Mouse (Mus musculus) heart, postnatal 0 days (tissue): Measurements from ENCODE around the gene Sept6. TPM values are rescaled to one million over a fixed set of nuclear protein-coding genes. Genes with fewer than 3 reads are reported as not detected.

Experiments used
- ATAC-seq: fragments of 200-750 bp; cut with Nextera tagmentation; 2 replicates; pipeline ENCODE4 v1.8.0; 2017; ENCODE audit warnings: low read depth, moderate number of reproducible peaks, moderate library complexity; ENCODE audit not compliant: insufficient read depth
- DNase-seq: peaks from one replicate; pipeline ENCODE4 v3.0.0-alpha.2; 2016; ENCODE audit warnings: low spot score
- H3K27ac ChIP-seq: fragments of 300-500 bp; sonication (generic); 2 replicates; pipeline ENCODE4 v1.5.1; 2014; ENCODE audit warnings: low read depth, mild to moderate bottlenecking
- H3K27me3 ChIP-seq: fragments of 300-500 bp; sonication (generic); 2 replicates; pipeline ENCODE4 v1.6.1; 2014; ENCODE audit warnings: low read length, mixed read lengths; ENCODE audit not compliant: control insufficient read depth, insufficient read depth
- H3K36me3 ChIP-seq: fragments of 300-500 bp; sonication (generic); replicated peaks from 2 replicates; pipeline ENCODE4 v1.6.1; 2014; ENCODE audit warnings: low read length, mixed read lengths; ENCODE audit not compliant: control insufficient read depth, insufficient read depth
- H3K4me1 ChIP-seq: fragments of 300-500 bp; sonication (generic); 2 replicates; pipeline ENCODE4 v1.6.1; 2014; ENCODE audit warnings: antibody characterized with exemption; ENCODE audit not compliant: control insufficient read depth, insufficient read depth
- H3K4me2 ChIP-seq: fragments of 300-500 bp; sonication (generic); 2 replicates; pipeline ENCODE4 v1.6.1; 2014; ENCODE audit warnings: low read depth, mild to moderate bottlenecking, low read length, moderate library complexity
- H3K4me3 ChIP-seq: fragments of 300-500 bp; sonication (generic); 2 replicates; pipeline ENCODE4 v1.5.1; 2014; ENCODE audit warnings: low read depth, low read length
- H3K9ac ChIP-seq: fragments of 300-500 bp; sonication (generic); replicated peaks from 2 replicates; pipeline ENCODE4 v1.6.1; 2014; ENCODE audit warnings: low read depth, low read length, mixed read lengths
- H3K9me3 ChIP-seq: fragments of 300-500 bp; sonication (generic); replicated peaks from 2 replicates; pipeline ENCODE4 v1.6.1; 2016; ENCODE audit warnings: low read length; ENCODE audit not compliant: control insufficient read depth
- CTCF ChIP-seq: IDR thresholded peaks from 2 replicates; pipeline ENCODE4 v1.5.1; 2016; ENCODE audit warnings: antibody characterized with exemption, control low read depth, low read depth
- EP300 ChIP-seq: IDR thresholded peaks from 2 replicates; pipeline ENCODE4 v1.6.1; 2016; ENCODE audit warnings: antibody characterized with exemption, low read depth
- WGBS: fragments of 180-500 bp; shearing (Covaris S2); extraction: QIAGEN DNeasy Blood & Tissue Kit; methylation state at CpG from one replicate; pipeline ENCODE4 v1.1.7; 2014; 5-methylcytosine and 5-hydroxymethylcytosine counted together
- polyA plus RNA-seq: library from polyadenylated mRNA; unstranded; fragments of >200 nt; fragmentation: Nextera tagmentation; extraction: Ambion mirVana; gene quantifications from 2 replicates; pipeline ENCODE4 v1.2.1, GENCODE M21; 2015
- total RNA-seq: library from RNA; depleted of rRNA; stranded (reverse); fragments of >200 nt; gene quantifications from 2 replicates; pipeline ENCODE4 v1.2.3, GENCODE M21; 2014; ENCODE audit warnings: low replicate concordance

The Sept6 gene
- total and polyA plus RNA-seq, 2 experiments from 2014 or later = 22.3 to 73.5 TPM

- Histone ChIP-seq H3K4me2 (no peak overlapping the region), H3K36me3 (no peaks in the 10 kb centered on the region), H3K4me1 (peaks cover 3% of the 10 kb centered on the region; the same call in 1 of the 2 replicates), H3K27me3 (no peaks in the 10 kb centered on the region), H3K9ac (no peak overlapping the region), H3K9me3 (no peaks in the 10 kb centered on the region), H3K4me3 (no peak overlapping the region), H3K27ac (no peak overlapping the region)
- no peak for TF ChIP-seq EP300
- TF ChIP-seq CTCF = no peak
- WGBS = 51% methylated on average over 4 of the region's 4 CpGs
- DNase-seq (no peak), ATAC-seq (no peak)
Observed at GRCm38 (mm10) chrX:36969501-36969900, 22.1 kb downstream of the Sept6 start.

- no peaks in the 10 kb centered on the region for H3K36me3 ChIP-seq
- H3K9ac ChIP-seq = no peak overlapping the region
- H3K4me1 ChIP-seq = no peaks in the 10 kb centered on the region
- 62% methylated on average over 2 of the region's 2 CpGs for WGBS
- ATAC-seq = no peak
- H3K9me3 ChIP-seq = no peaks in the 10 kb centered on the region
- no peak overlapping the region for H3K4me3 ChIP-seq
- no peak for DNase-seq
- H3K4me2 ChIP-seq = no peak overlapping the region
- no peaks in the 10 kb centered on the region for H3K27me3 ChIP-seq
- no peak overlapping the region for H3K27ac ChIP-seq
- TF ChIP-seq EP300 (no peak), CTCF (no peak)
Observed at GRCm38 (mm10) chrX:36956674-36957073, 34.9 kb downstream of the Sept6 start.

GRCm38 (mm10) chrX:36941106-36941505 lies 50.5 kb downstream of the Sept6 start:
- Histone ChIP-seq H3K27me3 (no peaks in the 10 kb centered on the region), H3K27ac (no peak overlapping the region), H3K36me3 (peaks cover 7% of the 10 kb centered on the region; the same call in 1 of the 2 replicates), H3K4me2 (no peak overlapping the region), H3K4me3 (no peak overlapping the region), H3K9me3 (no peaks in the 10 kb centered on the region), H3K4me1 (no peaks in the 10 kb centered on the region), H3K9ac (no peak overlapping the region)
- WGBS = 75% methylated on average over 3 of the region's 3 CpGs
- ATAC-seq (no peak), DNase-seq (no peak)
- no peak for TF ChIP-seq CTCF
- no peak for TF ChIP-seq EP300

DNA sequence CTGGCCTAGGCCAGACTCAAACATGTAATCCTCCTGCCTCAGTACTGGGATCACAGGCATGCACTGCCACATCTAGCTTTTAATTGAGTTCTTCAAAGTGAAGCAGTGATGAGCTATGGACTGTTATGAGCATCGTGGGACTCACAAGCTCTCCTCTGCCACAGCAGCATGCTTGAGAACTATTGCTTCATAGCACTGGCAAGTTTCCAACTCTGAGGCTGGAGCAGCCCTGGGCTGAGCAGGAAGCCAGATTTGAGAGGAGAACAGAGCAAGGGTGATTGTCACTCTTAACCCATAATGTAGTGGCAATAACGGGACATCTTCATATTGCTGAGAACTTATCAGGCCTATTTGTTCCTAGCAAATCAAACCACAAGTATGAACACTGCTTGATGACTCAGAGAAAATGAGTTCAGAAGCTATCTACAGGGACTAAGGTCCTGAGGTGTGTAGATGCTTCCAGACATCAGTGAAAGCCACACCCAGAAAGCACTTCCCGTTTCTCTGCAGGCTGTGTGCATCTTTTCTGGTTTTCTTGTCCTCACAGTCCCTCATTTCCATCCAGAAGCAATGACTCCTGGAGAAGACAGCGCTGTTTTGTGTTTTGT lies 51.7 kb downstream of the Sept6 start:
- peaks cover 7% of the 10 kb centered on the region; the same call in 1 of the 2 replicates for H3K36me3 ChIP-seq
- no peaks in the 10 kb centered on the region for H3K9me3 ChIP-seq
- peak; percentile 45 for DNase-seq
- no peak overlapping the region for H3K4me2 ChIP-seq
- H3K27me3 ChIP-seq = no peaks in the 10 kb centered on the region
- no peaks in the 10 kb centered on the region for H3K4me1 ChIP-seq
- ATAC-seq = peak; percentile 72
- H3K9ac ChIP-seq = no peak overlapping the region
- H3K27ac ChIP-seq = no peak overlapping the region
- H3K4me3 ChIP-seq = no peak overlapping the region
- TF ChIP-seq CTCF = no peak
- no peak for TF ChIP-seq EP300
- WGBS = 37% methylated on average over 4 of the region's 4 CpGs

DNA sequence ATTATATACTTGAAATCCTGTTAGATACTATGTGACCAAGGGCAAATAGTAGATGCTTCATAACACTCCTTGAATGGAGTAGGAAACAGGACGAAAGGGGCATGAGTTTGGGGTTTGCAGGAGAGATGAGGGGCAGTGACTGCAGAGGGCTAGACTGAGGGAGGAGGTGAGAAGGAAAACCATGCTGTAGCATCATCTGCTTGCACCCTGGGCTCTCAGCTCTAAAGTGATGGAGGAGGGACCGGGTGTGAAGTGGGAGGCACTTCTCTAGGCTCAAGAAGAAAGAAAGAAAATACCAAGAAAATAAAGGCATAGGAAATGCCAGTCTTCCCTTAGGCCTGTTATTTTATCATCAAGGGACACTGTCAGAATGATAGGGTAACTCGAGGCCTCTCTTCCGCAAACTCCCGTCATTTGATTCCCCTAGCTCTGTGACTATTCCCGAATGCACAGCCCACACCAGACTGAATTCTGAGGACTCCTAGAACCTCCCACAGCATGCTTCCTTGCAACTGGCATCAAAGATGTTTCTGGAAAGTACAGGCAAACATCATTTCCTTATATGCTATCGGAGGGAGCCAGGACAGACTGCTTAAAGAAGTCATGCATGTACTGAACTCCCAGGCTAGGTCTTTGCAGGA lies 56.1 kb downstream of the Sept6 start:
- no peaks in the 10 kb centered on the region for H3K4me1 ChIP-seq
- no peak overlapping the region for H3K4me3 ChIP-seq
- no peak overlapping the region for H3K4me2 ChIP-seq
- H3K27ac ChIP-seq = no peak overlapping the region
- TF ChIP-seq CTCF (no peak), EP300 (no peak)
- no peaks in the 10 kb centered on the region for H3K9me3 ChIP-seq
- DNase-seq (no peak), ATAC-seq (no peak)
- H3K36me3 ChIP-seq = no peaks in the 10 kb centered on the region
- 59% methylated on average over 7 of the region's 7 CpGs for WGBS
- no peak overlapping the region for H3K9ac ChIP-seq
- H3K27me3 ChIP-seq = no peaks in the 10 kb centered on the region
